Mouse (Mus musculus): ENCODE results near the gene Ccdc149. TPM values are rescaled to one million over a fixed set of nuclear protein-coding genes. Genes with fewer than 3 reads are reported as not detected.

Ccdc149 gene
- polyA plus RNA-seq, 1 experiment from 2014 or later: 0.64 TPM

- Histone ChIP-seq H3K4me3 (no peak overlapping the region), H3K27me3 (ENCODE audit: low read depth, poor library complexity, severe bottlenecking) (no peaks in the 10 kb centered on the region), H3K4me1 (no peaks in the 10 kb centered on the region), H3K36me3 (no peaks in the 10 kb centered on the region), H3K9me3 (replicated peaks) (no peaks in the 10 kb centered on the region), H3K27ac (no peak overlapping the region)
- 91% methylated on average over 6 of the region's 6 CpGs for WGBS
- no peak for DNase-seq (ENCODE audit: low spot score)
These were observed 80.9 kb downstream of the Ccdc149 start for GRCm38 (mm10) chr5:52390381-52390780.

DNA sequence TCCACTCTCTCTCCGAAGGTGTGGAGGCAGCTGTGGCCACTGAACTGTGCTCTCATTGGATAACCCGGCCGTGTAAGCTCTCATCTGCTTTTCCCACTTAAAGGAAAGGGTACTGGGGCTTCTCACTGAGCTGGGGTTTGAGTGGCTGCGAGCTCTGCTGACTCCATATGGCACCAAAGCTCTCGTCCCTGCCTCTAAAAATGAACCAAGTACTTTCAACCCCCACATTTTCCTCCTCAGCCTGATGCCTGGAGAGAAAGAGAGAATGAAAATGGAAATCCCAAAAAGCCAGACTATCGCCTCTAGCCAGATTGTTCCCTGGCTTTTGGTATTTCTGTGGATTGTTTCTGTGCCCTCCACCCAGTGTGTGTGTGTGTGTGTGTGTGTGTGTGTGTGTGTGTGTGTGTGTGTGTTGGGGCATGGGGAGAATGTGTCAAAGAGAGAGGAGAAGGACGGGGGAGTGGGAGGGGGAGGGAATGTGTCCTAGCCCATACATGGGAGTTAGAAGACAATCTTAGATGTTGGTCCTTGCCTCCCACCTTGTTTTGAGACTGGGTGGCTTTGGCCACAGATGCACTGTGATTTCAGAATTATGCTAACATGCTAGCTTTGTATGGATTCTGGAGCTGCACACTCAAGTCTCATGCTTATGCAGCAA is 83.1 kb downstream of the Ccdc149 start:
- H3K36me3 ChIP-seq: no peaks in the 10 kb centered on the region
- DNase-seq (ENCODE audit: low spot score): no peak
- H3K9me3 ChIP-seq (replicated peaks): no peaks in the 10 kb centered on the region
- no peak overlapping the region for H3K27ac ChIP-seq
- WGBS: 74% methylated on average over 7 of the region's 7 CpGs
- H3K4me1 ChIP-seq: no peaks in the 10 kb centered on the region
- H3K4me3 ChIP-seq: no peak overlapping the region
- H3K27me3 ChIP-seq (ENCODE audit: low read depth, poor library complexity, severe bottlenecking): no peaks in the 10 kb centered on the region

DNA sequence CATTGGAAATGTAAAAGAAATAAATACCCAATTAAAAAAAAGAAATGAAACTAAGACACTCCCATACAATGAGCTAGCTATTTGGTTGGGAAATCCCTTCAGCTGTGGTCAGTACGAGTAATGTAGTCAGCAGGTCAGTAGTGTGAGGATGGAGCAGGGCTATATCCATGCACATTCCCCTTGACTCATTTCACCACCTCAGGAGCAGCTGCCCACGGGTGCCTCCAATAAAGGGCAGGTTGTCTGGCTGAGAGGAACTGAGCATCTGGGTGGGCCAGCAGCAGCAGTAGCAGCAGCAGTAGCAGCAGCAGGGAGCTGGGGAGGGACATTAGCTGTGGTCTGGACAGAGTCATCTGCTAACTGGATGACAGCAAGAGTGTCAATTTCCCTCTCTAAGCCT is 85.3 kb downstream of the Ccdc149 start:
- 66% methylated on average over 2 of the region's 2 CpGs for WGBS
- Histone ChIP-seq H3K9me3 (replicated peaks) (no peaks in the 10 kb centered on the region), H3K27me3 (ENCODE audit: low read depth, poor library complexity, severe bottlenecking) (no peaks in the 10 kb centered on the region), H3K4me1 (no peaks in the 10 kb centered on the region), H3K27ac (no peak overlapping the region), H3K4me3 (no peak overlapping the region), H3K36me3 (no peaks in the 10 kb centered on the region)
- DNase-seq (ENCODE audit: low spot score): no peak

DNA sequence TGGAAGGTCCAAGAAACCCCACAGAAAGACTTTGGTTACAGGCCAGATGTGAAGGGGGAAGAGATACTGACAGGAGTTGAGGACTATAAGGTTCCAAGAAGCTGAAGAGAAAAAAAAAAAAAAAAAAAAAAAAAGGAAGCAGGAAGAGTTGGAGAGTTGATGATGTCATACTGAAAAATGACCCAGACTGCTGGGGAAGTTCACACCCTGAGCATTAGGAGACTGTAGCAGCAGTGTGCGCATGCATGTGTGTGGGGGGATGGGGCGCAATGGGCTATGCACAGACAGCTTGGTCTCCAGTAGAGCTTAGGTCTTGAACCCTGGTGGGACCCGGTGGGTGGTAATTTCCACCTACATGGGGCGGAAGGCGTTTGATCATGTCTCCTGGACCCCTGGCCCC is 87.6 kb downstream of the Ccdc149 start:
- 79% methylated on average over 5 of the region's 5 CpGs for WGBS
- Histone ChIP-seq H3K4me1 (no peaks in the 10 kb centered on the region), H3K27ac (no peak overlapping the region), H3K27me3 (ENCODE audit: low read depth, poor library complexity, severe bottlenecking) (no peaks in the 10 kb centered on the region), H3K4me3 (no peak overlapping the region), H3K9me3 (replicated peaks) (no peaks in the 10 kb centered on the region), H3K36me3 (no peaks in the 10 kb centered on the region)
- DNase-seq (ENCODE audit: low spot score): no peak

- Histone ChIP-seq H3K4me1 (no peaks in the 10 kb centered on the region), H3K9me3 (replicated peaks) (no peaks in the 10 kb centered on the region), H3K27ac (no peak overlapping the region), H3K36me3 (no peaks in the 10 kb centered on the region), H3K27me3 (ENCODE audit: low read depth, poor library complexity, severe bottlenecking) (no peaks in the 10 kb centered on the region), H3K4me3 (no peak overlapping the region)
- DNase-seq (ENCODE audit: low spot score): no peak
- WGBS: 84% methylated on average over 8 of the region's 8 CpGs
These were observed 88.5 kb downstream of the Ccdc149 start for GRCm38 (mm10) chr5:52382837-52383236.

- H3K4me3 ChIP-seq: no peak overlapping the region
- H3K4me1 ChIP-seq: no peaks in the 10 kb centered on the region
- no peaks in the 10 kb centered on the region for H3K36me3 ChIP-seq
- DNase-seq (ENCODE audit: low spot score): no peak
- no peak overlapping the region for H3K27ac ChIP-seq
- no peaks in the 10 kb centered on the region for H3K9me3 ChIP-seq (replicated peaks)
- H3K27me3 ChIP-seq (ENCODE audit: low read depth, poor library complexity, severe bottlenecking): no peaks in the 10 kb centered on the region
- WGBS: 84% methylated on average over 9 of the region's 9 CpGs
These were observed 95.5 kb downstream of the Ccdc149 start for GRCm38 (mm10) chr5:52375847-52376246.

- no peaks in the 10 kb centered on the region for H3K36me3 ChIP-seq
- DNase-seq (ENCODE audit: low spot score): no peak
- H3K9me3 ChIP-seq (replicated peaks): no peaks in the 10 kb centered on the region
- peaks cover 14% of the 10 kb centered on the region for H3K27me3 ChIP-seq (ENCODE audit: low read depth, poor library complexity, severe bottlenecking)
- H3K4me3 ChIP-seq: no peak overlapping the region
- H3K4me1 ChIP-seq: no peaks in the 10 kb centered on the region
- 93% methylated on average over 6 of the region's 6 CpGs for WGBS
- H3K27ac ChIP-seq: no peak overlapping the region
These were observed 100.4 kb downstream of the Ccdc149 start for GRCm38 (mm10) chr5:52370901-52371300.

- Histone ChIP-seq H3K27ac (peak overlapping the region; percentile 66), H3K27me3 (ENCODE audit: low read depth, poor library complexity, severe bottlenecking) (peaks cover 14% of the 10 kb centered on the region), H3K9me3 (replicated peaks) (no peaks in the 10 kb centered on the region), H3K4me3 (peak overlapping the region; percentile 27; the same call in 1 of the 2 replicates), H3K36me3 (no peaks in the 10 kb centered on the region), H3K4me1 (peaks cover 11% of the 10 kb centered on the region)
- DNase-seq (ENCODE audit: low spot score): peak; percentile 34
- 59% methylated on average over 63 of the region's 63 CpGs for WGBS
These were observed 103.2 kb downstream of the Ccdc149 start for GRCm38 (mm10) chr5:52367866-52368840.

DNA sequence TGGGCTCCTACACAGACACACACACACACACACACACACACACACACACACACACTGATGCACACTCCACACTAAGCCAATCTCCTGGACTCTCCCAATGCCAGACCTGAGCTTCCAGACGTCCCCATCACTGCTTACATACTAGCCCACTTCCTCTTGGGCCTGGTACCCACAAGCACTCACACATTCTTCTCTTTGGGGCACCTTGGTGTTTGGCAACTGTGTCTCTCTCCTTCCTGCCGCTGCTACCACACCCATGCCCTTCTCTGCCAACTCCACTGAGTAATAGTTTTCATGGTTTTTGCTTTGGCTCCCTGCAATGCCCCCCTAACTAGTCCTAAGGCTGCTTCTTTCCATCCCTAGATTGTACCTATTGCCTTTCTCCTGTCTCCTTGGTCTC is 104.7 kb downstream of the Ccdc149 start:
- 73% methylated on average over 2 of the region's 2 CpGs for WGBS
- Histone ChIP-seq H3K27me3 (ENCODE audit: low read depth, poor library complexity, severe bottlenecking) (peaks cover 14% of the 10 kb centered on the region), H3K36me3 (no peaks in the 10 kb centered on the region), H3K9me3 (replicated peaks) (no peaks in the 10 kb centered on the region), H3K4me3 (no peak overlapping the region), H3K27ac (no peak overlapping the region), H3K4me1 (peaks cover 13% of the 10 kb centered on the region)
- DNase-seq (ENCODE audit: low spot score): no peak

DNA sequence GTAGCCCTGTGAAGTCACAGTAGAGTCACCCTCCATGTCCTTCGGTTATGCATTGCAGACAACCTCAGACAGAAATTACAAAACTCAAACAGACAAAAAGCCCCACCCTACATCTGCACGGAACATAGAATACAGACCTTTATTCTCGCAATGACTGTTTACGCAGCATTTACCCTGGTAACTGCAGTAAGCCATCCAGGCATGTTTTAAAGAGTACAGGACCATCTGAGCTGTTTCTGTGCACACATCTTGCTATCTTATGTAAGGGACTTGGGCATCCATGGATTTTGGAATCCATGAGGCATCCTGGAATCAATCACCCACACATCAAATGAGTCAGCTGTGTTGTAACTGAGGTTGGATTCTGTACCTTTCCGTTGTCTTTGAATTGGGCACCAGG is 105.4 kb downstream of the Ccdc149 start:
- H3K36me3 ChIP-seq: no peaks in the 10 kb centered on the region
- no peak overlapping the region for H3K4me3 ChIP-seq
- H3K27me3 ChIP-seq (ENCODE audit: low read depth, poor library complexity, severe bottlenecking): peaks cover 14% of the 10 kb centered on the region
- H3K9me3 ChIP-seq (replicated peaks): no peaks in the 10 kb centered on the region
- H3K4me1 ChIP-seq: peaks cover 13% of the 10 kb centered on the region
- no peak for DNase-seq (ENCODE audit: low spot score)
- WGBS: 93% methylated on average over 5 of the region's 5 CpGs
- H3K27ac ChIP-seq: no peak overlapping the region

GRCm38 (mm10) chr5:52364521-52364920 is 106.8 kb downstream of the Ccdc149 start:
- Histone ChIP-seq H3K27me3 (ENCODE audit: low read depth, poor library complexity, severe bottlenecking) (peaks cover 14% of the 10 kb centered on the region), H3K4me1 (peaks cover 17% of the 10 kb centered on the region), H3K4me3 (no peak overlapping the region), H3K9me3 (replicated peaks) (no peaks in the 10 kb centered on the region), H3K36me3 (no peaks in the 10 kb centered on the region), H3K27ac (no peak overlapping the region)
- no peak for DNase-seq (ENCODE audit: low spot score)
- 39% methylated on average over 5 of the region's 5 CpGs for WGBS

DNA sequence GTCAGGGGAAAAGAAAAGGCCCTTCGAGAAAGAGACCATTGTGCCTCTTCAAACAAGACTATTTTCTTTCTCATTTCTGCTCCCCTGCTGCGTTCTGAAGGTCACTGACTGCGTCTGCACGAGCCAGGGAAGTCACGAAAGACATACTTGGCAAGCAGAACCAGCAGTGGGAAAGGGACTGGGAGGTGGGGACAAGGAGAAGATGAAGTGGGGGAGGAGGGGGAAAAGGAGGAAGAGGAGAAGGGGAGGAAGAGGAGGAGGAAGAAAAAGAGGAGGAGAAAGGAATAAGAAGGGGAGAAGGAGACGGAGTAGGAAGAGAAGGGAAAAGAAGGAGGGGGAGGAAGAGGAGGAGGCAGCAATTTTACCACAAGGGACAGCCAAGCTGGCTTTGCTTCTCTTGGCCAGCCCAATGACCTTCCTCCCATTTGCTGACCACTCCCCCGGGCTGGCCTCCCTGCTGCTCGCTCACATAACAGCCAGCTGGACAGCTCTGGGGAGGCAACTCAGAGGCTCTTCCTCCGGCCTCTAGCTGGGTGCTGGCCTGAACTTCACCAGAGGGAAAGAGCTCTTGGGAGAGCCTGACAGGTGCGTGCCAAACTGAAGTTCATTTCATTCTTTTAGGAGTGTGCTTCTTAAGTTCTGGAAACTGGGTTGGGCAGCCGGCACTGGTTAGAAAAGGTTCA is 107.7 kb downstream of the Ccdc149 start, which contains the start of gene Sod3:
Gene Sod3 (plus strand): TSS at position 324 of the 683 bp plus-strand sequence.
- no peak for DNase-seq (ENCODE audit: low spot score)
- Histone ChIP-seq H3K27me3 (ENCODE audit: low read depth, poor library complexity, severe bottlenecking) (peaks cover 8% of the 10 kb centered on the region), H3K4me1 (peaks cover 17% of the 10 kb centered on the region), H3K9me3 (replicated peaks) (no peaks in the 10 kb centered on the region), H3K27ac (no peak within 1 kb of the TSS), H3K4me3 (no peak within 1 kb of the TSS), H3K36me3 (no peaks in the 10 kb centered on the region)
- WGBS: 24% methylated on average over 11 of the region's 11 CpGs
